Mouse (Mus musculus) embryonic facial prominence, embryonic 11.5 days (tissue): ENCODE measurements around the gene Nsa2. TPM values are rescaled to one million over a fixed set of nuclear protein-coding genes. Genes with fewer than 3 reads are reported as not detected.
"Not testable (repeated sequence)": the region's sequence is repeated elsewhere in the genome, so short reads cannot be mapped to it uniquely, and the experiment has no call there.

Experiments used
- ATAC-seq: fragments of 200-750 bp; cut with Nextera tagmentation; replicated peaks from 2 replicates; pipeline ENCODE4 v1.8.0; 2017; ENCODE audit warnings: low read depth; ENCODE audit not compliant: insufficient number of reproducible peaks, low FRiP score, low TSS enrichment
- DNase-seq: peaks from one replicate; pipeline ENCODE4 v3.0.0-alpha.2; 2015; ENCODE audit warnings: low spot score
- H3K27ac ChIP-seq: fragments of 300-500 bp; sonication (generic); replicated peaks from 2 replicates; pipeline ENCODE4 v1.5.1; 2014; ENCODE audit warnings: mild to moderate bottlenecking, low read depth, low read length, control low read depth
- H3K27me3 ChIP-seq: fragments of 300-500 bp; sonication (generic); 2 replicates; pipeline ENCODE4 v1.6.1; 2014; ENCODE audit warnings: mild to moderate bottlenecking, low read length, moderate library complexity, mixed read lengths; ENCODE audit not compliant: control insufficient read depth, insufficient read depth
- H3K36me3 ChIP-seq: fragments of 300-500 bp; sonication (generic); replicated peaks from 2 replicates; pipeline ENCODE4 v1.6.1; 2014; ENCODE audit warnings: low read depth, mild to moderate bottlenecking, low read length, moderate library complexity, mixed read lengths; ENCODE audit not compliant: control insufficient read depth, insufficient read depth
- H3K4me1 ChIP-seq: fragments of 300-500 bp; sonication (generic); 2 replicates; pipeline ENCODE4 v1.6.1; 2014; ENCODE audit warnings: low read length, mixed read lengths; ENCODE audit not compliant: control insufficient read depth, insufficient read depth
- H3K4me2 ChIP-seq: fragments of 300-500 bp; sonication (generic); 2 replicates; pipeline ENCODE4 v1.6.1; 2014; ENCODE audit warnings: low read depth, mild to moderate bottlenecking, control low read depth, low read length, moderate library complexity
- H3K4me3 ChIP-seq: fragments of 300-500 bp; sonication (generic); 2 replicates; pipeline ENCODE4 v1.5.1; 2014; ENCODE audit warnings: low read depth, low read length, control low read depth
- H3K9ac ChIP-seq: fragments of 300-500 bp; sonication (generic); replicated peaks from 2 replicates; pipeline ENCODE4 v1.6.1; 2014; ENCODE audit warnings: mild to moderate bottlenecking, control low read depth, low read length
- H3K9me3 ChIP-seq: fragments of 300-500 bp; sonication (generic); replicated peaks from 2 replicates; pipeline ENCODE4 v1.6.1; 2016; ENCODE audit warnings: mild to moderate bottlenecking, low read length, inconsistent platforms, mixed read lengths; ENCODE audit not compliant: control insufficient read depth
- WGBS: fragments of 180-500 bp; shearing (Covaris S2); extraction: QIAGEN DNeasy Blood & Tissue Kit; methylation state at CpG from one replicate; pipeline ENCODE4 v1.1.7; 2014; 5-methylcytosine and 5-hydroxymethylcytosine counted together
- polyA plus RNA-seq: library from polyadenylated mRNA; unstranded; fragments of >200 nt; fragmentation: Nextera tagmentation; extraction: Ambion mirVana; gene quantifications from 2 replicates; pipeline ENCODE4 v1.2.1, GENCODE M21; 2014

The Nsa2 gene
- polyA plus RNA-seq, 1 experiment from 2014 or later: 84.7 TPM

DNA sequence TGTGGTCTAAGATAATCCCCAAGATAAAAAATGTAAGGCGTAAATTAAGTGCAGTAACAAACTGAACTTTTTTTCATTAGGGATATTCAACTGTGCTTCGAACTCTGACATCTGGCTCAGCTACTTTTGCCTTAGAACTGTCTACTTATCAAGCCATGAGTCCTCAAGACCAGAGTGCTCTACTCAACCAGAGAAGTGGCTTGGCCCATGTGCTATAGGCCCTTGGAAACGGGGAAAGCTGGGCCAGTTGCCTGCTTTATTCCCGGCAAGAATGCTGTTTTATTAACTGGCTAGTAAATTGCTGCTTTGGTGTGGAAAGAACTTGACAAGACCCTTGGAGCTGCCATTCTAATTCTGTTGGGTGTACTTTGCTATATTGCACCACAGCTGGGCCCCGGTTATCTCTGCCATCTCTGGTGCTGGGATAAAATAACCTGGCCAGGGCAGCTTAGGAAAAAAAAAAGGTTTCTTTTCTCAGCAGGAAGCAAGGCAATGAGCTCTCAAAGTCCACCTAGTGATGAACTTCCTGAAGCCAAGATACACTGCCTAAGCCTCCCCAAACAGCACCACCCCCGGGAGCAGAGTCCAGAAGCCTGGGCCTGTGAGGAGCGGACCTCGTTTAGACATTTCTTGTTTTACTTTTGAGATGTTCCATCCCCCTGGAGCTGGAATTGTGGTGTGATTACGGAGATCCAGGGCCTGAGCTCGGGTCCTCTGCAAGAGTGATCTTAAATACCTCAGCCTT is 38.0 kb upstream of the Nsa2 start:
- ATAC-seq (no peak), DNase-seq (no peak)
- WGBS: 91% methylated on average over 10 of the region's 10 CpGs
- Histone ChIP-seq H3K4me3 (no peak overlapping the region), H3K27ac (no peak overlapping the region), H3K9me3 (no peaks in the 10 kb centered on the region), H3K36me3 (peaks cover under 1% of the 10 kb centered on the region; the same call in 1 of the 2 replicates), H3K4me2 (no peak overlapping the region), H3K9ac (no peak overlapping the region), H3K4me1 (no peaks in the 10 kb centered on the region), H3K27me3 (no peaks in the 10 kb centered on the region)

DNA sequence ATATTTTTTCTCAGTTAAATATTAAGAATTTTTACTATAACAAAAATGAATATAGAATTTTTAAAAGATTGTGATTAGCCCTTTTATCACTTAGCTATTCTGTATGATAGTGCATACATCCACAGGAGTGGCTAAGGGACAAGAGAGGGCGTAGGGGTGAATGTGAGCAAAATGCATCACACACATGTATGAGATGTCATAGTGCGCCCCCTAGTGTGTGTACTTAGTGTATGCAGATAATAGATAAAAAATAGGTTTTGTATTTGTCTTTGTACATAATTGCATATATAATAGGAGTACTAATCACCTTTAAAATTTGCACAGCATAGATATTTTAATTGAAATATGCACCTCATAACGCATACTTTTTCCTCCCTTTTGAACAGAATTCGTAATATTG is 8.1 kb upstream of the Nsa2 start:
- no peak overlapping the region for H3K4me3 ChIP-seq
- H3K36me3 ChIP-seq: peaks cover 2% of the 10 kb centered on the region
- no peak overlapping the region for H3K9ac ChIP-seq
- H3K4me1 ChIP-seq: no peaks in the 10 kb centered on the region
- WGBS: 60% methylated on average over 4 of the region's 4 CpGs
- H3K27ac ChIP-seq: no peak overlapping the region
- no peaks in the 10 kb centered on the region for H3K9me3 ChIP-seq
- H3K4me2 ChIP-seq: no peak overlapping the region
- peak; percentile 74 for DNase-seq
- no peaks in the 10 kb centered on the region for H3K27me3 ChIP-seq
- no peak for ATAC-seq

DNA sequence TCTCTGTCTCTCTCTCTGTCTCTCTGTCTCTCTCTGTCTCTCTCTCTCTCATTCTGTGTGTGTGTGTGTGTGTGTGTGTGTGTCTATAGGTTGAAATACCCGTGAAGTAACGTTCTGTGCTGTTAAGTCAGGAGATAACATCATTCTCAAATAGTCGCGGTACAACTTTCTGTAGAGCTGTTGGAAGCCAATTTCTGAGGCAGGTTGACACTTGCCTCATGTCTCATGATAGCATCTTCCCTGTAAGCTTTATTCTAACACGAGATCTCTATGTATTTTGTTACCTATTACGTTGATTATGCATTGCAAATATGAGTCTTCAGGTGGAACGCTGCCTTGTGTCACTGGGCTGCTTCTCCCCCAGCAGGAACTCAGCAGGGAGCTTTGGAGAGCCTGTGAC is 4.6 kb upstream of the Nsa2 start:
- Histone ChIP-seq H3K27ac (no peak overlapping the region), H3K36me3 (peaks cover 2% of the 10 kb centered on the region), H3K27me3 (no peaks in the 10 kb centered on the region), H3K4me3 (no peak overlapping the region), H3K4me2 (no peak overlapping the region), H3K9ac (no peak overlapping the region), H3K4me1 (no peaks in the 10 kb centered on the region), H3K9me3 (no peaks in the 10 kb centered on the region)
- WGBS: 90% methylated on average over 7 of the region's 7 CpGs
- DNase-seq: no peak
- ATAC-seq: no peak

DNA sequence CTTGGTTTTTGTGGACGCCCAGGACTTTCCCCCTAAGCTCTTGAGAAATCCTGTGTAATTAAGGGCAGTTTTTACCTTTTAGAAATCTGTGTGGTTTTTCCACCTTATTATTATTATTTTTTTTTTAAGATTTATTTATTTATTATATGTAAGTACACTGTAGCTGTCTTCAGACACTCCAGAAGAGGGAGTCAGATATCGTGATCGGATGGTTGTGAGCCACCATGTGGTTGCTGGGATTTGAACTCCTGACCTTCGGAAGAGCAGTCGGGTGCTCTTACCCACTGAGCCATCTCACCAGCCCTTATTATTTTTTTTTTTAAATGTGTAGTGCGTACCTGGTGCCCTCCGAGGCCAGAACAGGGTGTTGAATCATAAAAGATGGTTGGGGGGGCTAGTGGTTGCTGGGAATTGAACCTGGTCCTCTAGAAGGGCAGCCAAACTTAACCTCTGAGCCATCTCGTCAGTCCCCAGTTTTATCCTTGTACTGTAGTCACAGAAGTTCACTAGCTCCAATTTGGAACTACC is 731 bp upstream of the Nsa2 start:
- 35% methylated on average over 8 of the region's 8 CpGs for WGBS
- H3K9ac ChIP-seq: peak overlapping the region; percentile 84; the same call in 1 of the 2 replicates
- peak overlapping the region; percentile 52 for H3K4me2 ChIP-seq
- H3K36me3 ChIP-seq, H3K4me1 ChIP-seq, H3K9me3 ChIP-seq, H3K27ac ChIP-seq, DNase-seq, H3K27me3 ChIP-seq, ATAC-seq: not testable (repeated sequence)
- peak overlapping the region; percentile 76 for H3K4me3 ChIP-seq

DNA sequence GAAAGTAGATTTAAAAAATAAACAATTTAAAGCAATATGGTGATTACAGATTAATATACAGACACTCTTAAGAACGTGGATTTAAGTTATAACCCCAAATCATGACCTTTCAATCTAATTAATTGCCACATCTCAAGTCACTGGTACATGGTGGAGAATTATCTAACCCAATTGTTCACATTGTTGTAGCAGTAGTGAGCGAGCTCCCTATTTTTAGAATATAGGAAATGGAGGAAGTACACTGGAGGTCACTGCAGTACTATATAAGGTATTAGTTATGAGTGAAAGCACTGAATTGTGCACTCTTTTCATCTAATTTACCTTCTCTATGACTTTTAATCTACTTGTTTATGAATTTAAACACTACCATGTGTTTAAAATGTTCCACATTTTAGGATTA is 7.3 kb downstream of the Nsa2 start:
- not testable (repeated sequence) for H3K4me2 ChIP-seq, ATAC-seq, H3K36me3 ChIP-seq, H3K4me3 ChIP-seq, H3K4me1 ChIP-seq, DNase-seq, H3K27ac ChIP-seq, H3K9ac ChIP-seq, H3K9me3 ChIP-seq, H3K27me3 ChIP-seq
- no CpG with 5 or more reads among the region's 2 CpGs for WGBS

DNA sequence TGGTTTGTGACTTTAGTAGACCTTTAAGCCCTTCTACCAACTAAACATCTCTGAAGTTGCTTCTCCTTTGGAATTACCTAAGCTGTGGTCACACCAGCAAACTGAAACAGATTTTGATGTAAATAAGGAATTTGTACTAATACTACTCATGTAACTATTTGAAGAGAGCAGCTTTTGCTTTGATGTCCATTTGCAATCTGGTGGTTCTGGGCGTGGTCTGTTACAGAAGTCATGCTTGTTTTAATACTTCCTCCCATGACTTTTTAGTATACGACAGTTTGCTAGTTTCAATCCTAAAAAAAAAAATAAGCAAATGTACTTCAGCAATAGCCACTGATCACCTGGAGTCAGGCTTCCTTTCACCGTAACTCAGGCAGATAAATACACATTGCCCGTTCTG is 8.1 kb downstream of the Nsa2 start:
- H3K9me3 ChIP-seq, H3K27ac ChIP-seq, DNase-seq, H3K9ac ChIP-seq, ATAC-seq, H3K36me3 ChIP-seq, H3K4me1 ChIP-seq, H3K27me3 ChIP-seq, H3K4me3 ChIP-seq, H3K4me2 ChIP-seq: not testable (repeated sequence)
- 94% methylated on average over 2 of the region's 4 CpGs for WGBS

DNA sequence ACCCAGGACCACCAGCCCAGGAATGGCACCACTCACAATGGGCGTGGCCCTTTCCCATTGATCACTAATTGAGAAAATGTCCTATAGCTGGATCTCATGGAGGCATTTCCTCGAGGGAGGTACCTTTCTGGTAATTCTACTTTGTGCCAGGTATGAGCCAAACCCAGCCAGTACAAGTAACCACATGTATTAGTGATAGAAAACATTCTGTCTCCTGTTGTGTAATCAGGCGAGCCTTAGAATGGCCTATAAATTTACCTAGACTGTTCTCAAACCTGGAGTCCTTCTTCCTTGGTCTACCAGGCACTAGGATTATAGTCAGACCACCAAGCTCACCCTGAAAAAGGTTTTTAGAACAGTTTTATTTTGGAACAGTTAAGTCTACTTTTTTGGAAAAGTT is 16.4 kb downstream of the Nsa2 start:
- Histone ChIP-seq H3K27me3 (no peaks in the 10 kb centered on the region), H3K4me1 (no peaks in the 10 kb centered on the region), H3K4me2 (no peak overlapping the region), H3K27ac (no peak overlapping the region), H3K9me3 (no peaks in the 10 kb centered on the region), H3K36me3 (no peaks in the 10 kb centered on the region), H3K9ac (no peak overlapping the region), H3K4me3 (no peak overlapping the region)
- no peak for DNase-seq
- ATAC-seq: no peak
- WGBS: 76% methylated on average over 3 of the region's 3 CpGs

DNA sequence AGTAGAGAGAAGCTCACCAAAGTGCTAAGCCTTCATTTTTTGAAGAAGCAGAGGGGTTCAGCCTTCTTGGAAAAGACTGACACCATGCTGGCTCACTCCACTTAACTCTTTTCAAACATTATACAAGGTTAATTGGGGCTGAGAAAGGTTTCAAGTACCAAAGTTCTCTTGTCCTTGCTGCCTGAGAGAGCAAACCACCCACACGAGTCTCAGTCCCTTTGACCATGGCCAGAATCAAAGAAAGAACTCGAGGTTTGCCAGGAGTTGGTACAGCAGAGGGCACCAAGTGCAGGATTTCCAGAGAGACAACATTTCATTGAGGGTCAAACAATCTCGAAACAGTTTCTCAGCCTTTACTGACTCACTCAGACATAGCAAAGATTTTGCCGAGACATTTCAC is 28.7 kb downstream of the Nsa2 start:
- Histone ChIP-seq H3K4me2 (no peak overlapping the region), H3K27me3 (no peaks in the 10 kb centered on the region)
- 73% methylated on average over 4 of the region's 4 CpGs for whole genome bisulfite sequencing

More for the DNA sequence above, 28.7 kb downstream of the Nsa2 start:
- Histone ChIP-seq H3K4me1 (no peaks in the 10 kb centered on the region), H3K27ac (no peak overlapping the region), H3K36me3 (no peaks in the 10 kb centered on the region), H3K9ac (no peak overlapping the region), H3K9me3 (no peaks in the 10 kb centered on the region), H3K4me3 (no peak overlapping the region)
- DNase-seq: no peak
- no peak for ATAC-seq
